Comparison of ENCODE assay signal across 26 mouse cellular contexts in the genomic region with DNA sequence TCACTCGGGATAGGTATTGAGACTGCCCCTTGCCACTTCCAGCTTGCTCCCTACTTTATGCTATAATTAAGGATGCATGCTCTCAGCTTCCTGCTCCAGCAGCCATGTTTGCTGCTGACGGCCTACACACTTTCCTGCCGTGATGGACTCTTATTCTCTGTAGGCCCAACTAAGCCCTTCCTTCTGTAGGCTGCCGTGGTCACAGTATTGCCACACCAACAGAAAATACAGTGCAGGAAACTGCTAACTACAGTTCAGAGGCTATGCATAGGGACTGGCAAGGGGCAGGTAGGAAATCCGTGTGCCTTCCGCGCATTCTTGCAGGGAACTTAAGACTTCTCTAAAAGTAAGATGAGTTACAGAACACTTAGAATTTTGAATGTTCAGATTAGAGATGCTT. TPM values are rescaled to one million over a fixed set of nuclear protein-coding genes. Genes with fewer than 3 reads are reported as not detected.
DNase-seq lines count a peak whose midpoint lies in the region; ATAC-seq and TF ChIP-seq lines count a peak whose summit lies in the region.
"Had no signal": no experiment of that assay in that cellular context is flagged by ENCODE, and none has a peak within 500 bp of the region (broad histone marks: within the 10 kb centered on the region; RNA-seq: fewer than 3 reads in every experiment).

No protein-coding gene starts in this region.

- intact Hi-C loops in heart, adult 2 months (cut with DNase I) = no loop called here
- intact Hi-C loops in heart, postnatal 14 days (cut with DNase I) = no loop called here

- no peaks in the 10 kb centered on the region for H3K27me3 ChIP-seq in heart, adult 2 months (ENCODE audit: control insufficient read depth, insufficient read depth, low read length)
- H3K27me3 ChIP-seq in kidney, embryonic 16.5 days (ENCODE audit: insufficient read depth, low read length) = no peaks in the 10 kb centered on the region
- H3K27me3 ChIP-seq in midbrain, embryonic 16.5 days (ENCODE audit: control insufficient read depth, insufficient read depth, low read depth, low read length) = no peaks in the 10 kb centered on the region
- H3K27me3 ChIP-seq: CH12.LX; embryonic facial prominence, embryonic 13.5 days; forebrain, embryonic 13.5 days; heart, embryonic 15.5 days; intestine, embryonic 15.5 days; Patski had no signal

- no peak for TF ChIP-seq EP300 in heart, adult 2 months (IDR thresholded peaks at IDR 0.05; ENCODE audit: insufficient read depth, low read depth, low read length)

- ATAC-seq in kidney, embryonic 16.5 days (ENCODE audit: low FRiP score, low TSS enrichment) = no peak
- peak; percentile 17 to 26; a peak in 2 of 4 replicates for ATAC-seq in hematopoietic stem cell, adult 5-6 weeks (replicated peaks in 1 of 2; ENCODE audit: insufficient read depth in 1 of 2, low FRiP score in 2 of 2, low TSS enrichment in 1 of 2, low read depth in 1 of 2, poor library complexity in 2 of 2, severe bottlenecking in 2 of 2)
- no peak for ATAC-seq in midbrain, embryonic 16.5 days
- ATAC-seq: activated CD4-positive, CD25-positive, alpha-beta regulatory T cell, adult 4 months; forebrain, embryonic 13.5 days; forebrain, postnatal 0 days; intestine, embryonic 15.5 days; Patski had no signal

- H3K79me2 ChIP-seq in heart, adult 2 months (replicated peaks; ENCODE audit: control insufficient read depth, insufficient read depth, low read length) = peaks cover 9% of the 10 kb centered on the region

- no peak for DNase-seq in heart, adult 2 months
- DNase-seq in heart, postnatal 14 days = no peak
- no peak for DNase-seq in kidney, postnatal 10 days
- no peak for DNase-seq in cerebellum, adult 9-10 months
- DNase-seq: adrenal gland, postnatal 14 days; cerebellum, adult 18-20 months; cerebellum, postnatal 10 days; embryo, embryonic 11 days; forebrain, postnatal 0 days; gastrocnemius, adult 2 months; gastrocnemius, postnatal 25 days; heart, adult 11 months had no signal

- TF ChIP-seq POLR2A in heart, adult 2 months (IDR thresholded peaks at IDR 0.05; ENCODE audit: insufficient read depth, low read depth, low read length) = no peak

- H3K4me1 ChIP-seq in heart, adult 2 months (ENCODE audit: control insufficient read depth, insufficient read depth, low read length) = peaks cover 36% of the 10 kb centered on the region
- H3K4me1 ChIP-seq in kidney, embryonic 16.5 days (ENCODE audit: insufficient read depth, low read length) = peaks cover 22% of the 10 kb centered on the region
- H3K4me1 ChIP-seq in brown adipose tissue, adult 24 weeks (ENCODE audit: control insufficient read depth, insufficient read depth, insufficient read length, low read length) = peaks cover 32% of the 10 kb centered on the region
- H3K4me1 ChIP-seq in midbrain, embryonic 16.5 days (ENCODE audit: control insufficient read depth, insufficient read depth, low read length) = no peaks in the 10 kb centered on the region
- H3K4me1 ChIP-seq: forebrain, embryonic 13.5 days had no signal

- H3K4me2 ChIP-seq in kidney, embryonic 16.5 days (replicated peaks; ENCODE audit: low read depth, low read length) = no peak overlapping the region
- H3K4me2 ChIP-seq in midbrain, embryonic 16.5 days (ENCODE audit: low read length) = no peak overlapping the region
- H3K4me2 ChIP-seq: embryonic facial prominence, embryonic 13.5 days; forebrain, embryonic 13.5 days; heart, embryonic 15.5 days; hindbrain, embryonic 14.5 days; intestine, embryonic 15.5 days had no signal

- no peaks in the 10 kb centered on the region for H3K9me3 ChIP-seq in kidney, embryonic 16.5 days (ENCODE audit: low read length)
- no peaks in the 10 kb centered on the region for H3K9me3 ChIP-seq in midbrain, embryonic 16.5 days (replicated peaks; ENCODE audit: control insufficient read depth, low read length, poor library complexity, severe bottlenecking)
- H3K9me3 ChIP-seq: embryonic facial prominence, embryonic 13.5 days; forebrain, embryonic 13.5 days; heart, embryonic 10.5 days; heart, embryonic 15.5 days; hindbrain, embryonic 10.5 days; intestine, embryonic 15.5 days had no signal

- TF ChIP-seq CTCF in heart, adult 2 months (IDR thresholded peaks at IDR 0.05) = no peak

- 0 out of 2 replicates have a peak overlapping the region, but pooled peaks have one; percentile 15 for H3K27ac ChIP-seq in heart, adult 2 months
- peak overlapping the region; percentile 61 for H3K27ac ChIP-seq in kidney, embryonic 16.5 days (ENCODE audit: low read length)
- peak overlapping the region; percentile 73 for H3K27ac ChIP-seq in brown adipose tissue, adult 24 weeks (replicated peaks; ENCODE audit: low read depth, low read length)
- H3K27ac ChIP-seq in midbrain, embryonic 16.5 days (ENCODE audit: low read length) = no peak overlapping the region
- H3K27ac ChIP-seq: embryonic facial prominence, embryonic 13.5 days; forebrain, embryonic 13.5 days; heart, embryonic 10.5 days; hindbrain, embryonic 14.5 days; intestine, embryonic 15.5 days had no signal

- no peak overlapping the region for H3K4me3 ChIP-seq in heart, adult 2 months
- no peak overlapping the region for H3K4me3 ChIP-seq in kidney, embryonic 16.5 days (ENCODE audit: low read length)
- H3K4me3 ChIP-seq in brown adipose tissue, adult 24 weeks (ENCODE audit: insufficient read depth, low read depth, low read length) = no peak overlapping the region
- H3K4me3 ChIP-seq in midbrain, embryonic 16.5 days (ENCODE audit: low read depth, low read length) = no peak overlapping the region
- H3K4me3 ChIP-seq: embryonic facial prominence, embryonic 13.5 days; forebrain, embryonic 13.5 days; gastrocnemius, adult 2 months; heart, embryonic 10.5 days; heart, embryonic 15.5 days; hindbrain, embryonic 10.5 days; intestine, embryonic 15.5 days had no signal

- H3K9ac ChIP-seq in heart, adult 2 months (ENCODE audit: low read depth, low read length) = no peak overlapping the region
- H3K9ac ChIP-seq in kidney, embryonic 16.5 days (replicated peaks; ENCODE audit: low read length) = no peak overlapping the region
- no peak overlapping the region for H3K9ac ChIP-seq in midbrain, embryonic 16.5 days (ENCODE audit: low read depth, low read length)
- H3K9ac ChIP-seq: embryonic facial prominence, embryonic 13.5 days; forebrain, embryonic 13.5 days; forebrain, postnatal 0 days; heart, embryonic 15.5 days; hindbrain, embryonic 14.5 days; intestine, embryonic 15.5 days had no signal

- 58% methylated on average over 7 of the region's 7 CpGs for whole genome bisulfite sequencing in heart, adult 2 months
- 81% methylated on average over 7 of the region's 7 CpGs for WGBS in kidney, embryonic 16.5 days
- WGBS in midbrain, embryonic 16.5 days = 87% methylated on average over 7 of the region's 7 CpGs

- peaks cover 32% of the 10 kb centered on the region for H3K36me3 ChIP-seq in heart, adult 2 months (ENCODE audit: control insufficient read depth, insufficient read depth, low read length)
- no peaks in the 10 kb centered on the region for H3K36me3 ChIP-seq in kidney, embryonic 16.5 days (ENCODE audit: insufficient read depth, low read length)
- H3K36me3 ChIP-seq in midbrain, embryonic 16.5 days (ENCODE audit: control insufficient read depth, insufficient read depth, low read length) = no peaks in the 10 kb centered on the region
- H3K36me3 ChIP-seq: embryonic facial prominence, embryonic 13.5 days; heart, embryonic 10.5 days; heart, embryonic 15.5 days; hindbrain, embryonic 10.5 days; intestine, embryonic 15.5 days had no signal

RNA-seq across cellular contexts. Expression of a gene that starts 17.3 kb away (rescaled TPM):
- total RNA-seq in heart, adult 2 months (2021) = 10 to 100 TPM; 35.3 to 37.6 TPM
- polyA plus RNA-seq in heart, adult 2 months (2012; rRNA removed) = 29.5 and 31.5 TPM in 2 replicates
- 10 to 100 TPM; 46.5 to 52.2 TPM for total RNA-seq in heart, postnatal 14 days (2021)
- 136 and 150 TPM in 2 replicates for polyA plus RNA-seq in kidney, embryonic 16.5 days (2015; fragmentation: Nextera tagmentation; extraction: Ambion mirVana)
- polyA plus RNA-seq in brown adipose tissue, adult 24 weeks (2012; ENCODE audit: insufficient read depth, insufficient read length, missing spikeins) = 92.4 and 102 TPM in 2 replicates
- 105 and 142 TPM in 2 replicates for total RNA-seq in hematopoietic stem cell, adult 5-6 weeks (2017)
- 32.1 and 32.2 TPM in 2 replicates for polyA plus RNA-seq in midbrain, embryonic 16.5 days (2015; fragmentation: Nextera tagmentation; extraction: Ambion mirVana)

RNA-seq across cellular contexts. Expression of a gene that starts 17.4 kb away (rescaled TPM):
- total RNA-seq in heart, adult 2 months (2021) = 1 to 10 TPM; 2.3 to 2.5 TPM
- polyA plus RNA-seq in heart, adult 2 months (2012; rRNA removed) = 5.4 and 9.7 TPM in 2 replicates
- 1 to 10 TPM; 3.9 to 4.0 TPM for total RNA-seq in heart, postnatal 14 days (2021)
- polyA plus RNA-seq in kidney, embryonic 16.5 days (2015; fragmentation: Nextera tagmentation; extraction: Ambion mirVana) = 28.6 and 29.2 TPM in 2 replicates
- 5.0 and 14.7 TPM in 2 replicates for polyA plus RNA-seq in brown adipose tissue, adult 24 weeks (2012; ENCODE audit: insufficient read depth, insufficient read length, missing spikeins)
- 6.4 and 13.1 TPM in 2 replicates for total RNA-seq in hematopoietic stem cell, adult 5-6 weeks (2017)
- polyA plus RNA-seq in midbrain, embryonic 16.5 days (2015; fragmentation: Nextera tagmentation; extraction: Ambion mirVana) = 6.2 and 6.7 TPM in 2 replicates

RNA-seq across cellular contexts. Expression of a gene that starts 56.2 kb away (rescaled TPM):
- total RNA-seq in heart, adult 2 months (2021) = 10 to 100 TPM; 32.8 to 36.4 TPM
- 13.0 and 23.3 TPM in 2 replicates for polyA plus RNA-seq in heart, adult 2 months (2012; rRNA removed)
- 10 to 100 TPM; 23.1 to 24.7 TPM for total RNA-seq in heart, postnatal 14 days (2021)
- 24.0 and 26.0 TPM in 2 replicates for polyA plus RNA-seq in kidney, embryonic 16.5 days (2015; fragmentation: Nextera tagmentation; extraction: Ambion mirVana)
- 23.7 and 24.6 TPM in 2 replicates for polyA plus RNA-seq in brown adipose tissue, adult 24 weeks (2012; ENCODE audit: insufficient read depth, insufficient read length, missing spikeins)
- 18.9 and 32.6 TPM in 2 replicates for total RNA-seq in hematopoietic stem cell, adult 5-6 weeks (2017)
- 10.1 and 10.7 TPM in 2 replicates for polyA plus RNA-seq in midbrain, embryonic 16.5 days (2015; fragmentation: Nextera tagmentation; extraction: Ambion mirVana)

Comparison
In these comparisons a context has a peak if more than half of its experiments do, and no peak if none do; other contexts are left out.
1. ATAC-seq: peak in hematopoietic stem cell, adult 5-6 weeks (2 of 2); none in kidney, embryonic 16.5 days (single experiment) and midbrain, embryonic 16.5 days (single experiment).